Mouse (Mus musculus) heart, postnatal 0 days (tissue): ENCODE measurements at regions not wholly inside any gene's neighbourhood (a gene's known extent, or its start where the extent isn't known, plus 50 kb on each side); places are given as distances from the start of the nearest gene placed in this dataset.
"Not testable (repeated sequence)": the region's sequence is repeated elsewhere in the genome, so short reads cannot be mapped to it uniquely, and the experiment has no call there.

Source experiments
- ATAC-seq: fragments of 200-750 bp; cut with Nextera tagmentation; 2 replicates; pipeline ENCODE4 v1.8.0; 2017; ENCODE audit warnings: low read depth, moderate number of reproducible peaks, moderate library complexity; ENCODE audit not compliant: insufficient read depth
- DNase-seq: peaks from one replicate; pipeline ENCODE4 v3.0.0-alpha.2; 2016; ENCODE audit warnings: low spot score
- H3K27ac ChIP-seq: fragments of 300-500 bp; sonication (generic); 2 replicates; pipeline ENCODE4 v1.5.1; 2014; ENCODE audit warnings: low read depth, mild to moderate bottlenecking
- H3K27me3 ChIP-seq: fragments of 300-500 bp; sonication (generic); 2 replicates; pipeline ENCODE4 v1.6.1; 2014; ENCODE audit warnings: low read length, mixed read lengths; ENCODE audit not compliant: control insufficient read depth, insufficient read depth
- H3K36me3 ChIP-seq: fragments of 300-500 bp; sonication (generic); replicated peaks from 2 replicates; pipeline ENCODE4 v1.6.1; 2014; ENCODE audit warnings: low read length, mixed read lengths; ENCODE audit not compliant: control insufficient read depth, insufficient read depth
- H3K4me1 ChIP-seq: fragments of 300-500 bp; sonication (generic); 2 replicates; pipeline ENCODE4 v1.6.1; 2014; ENCODE audit warnings: antibody characterized with exemption; ENCODE audit not compliant: control insufficient read depth, insufficient read depth
- H3K4me2 ChIP-seq: fragments of 300-500 bp; sonication (generic); 2 replicates; pipeline ENCODE4 v1.6.1; 2014; ENCODE audit warnings: low read depth, mild to moderate bottlenecking, low read length, moderate library complexity
- H3K4me3 ChIP-seq: fragments of 300-500 bp; sonication (generic); 2 replicates; pipeline ENCODE4 v1.5.1; 2014; ENCODE audit warnings: low read depth, low read length
- H3K9ac ChIP-seq: fragments of 300-500 bp; sonication (generic); replicated peaks from 2 replicates; pipeline ENCODE4 v1.6.1; 2014; ENCODE audit warnings: low read depth, low read length, mixed read lengths
- H3K9me3 ChIP-seq: fragments of 300-500 bp; sonication (generic); replicated peaks from 2 replicates; pipeline ENCODE4 v1.6.1; 2016; ENCODE audit warnings: low read length; ENCODE audit not compliant: control insufficient read depth
- CTCF ChIP-seq: IDR thresholded peaks from 2 replicates; pipeline ENCODE4 v1.5.1; 2016; ENCODE audit warnings: antibody characterized with exemption, control low read depth, low read depth
- EP300 ChIP-seq: IDR thresholded peaks from 2 replicates; pipeline ENCODE4 v1.6.1; 2016; ENCODE audit warnings: antibody characterized with exemption, low read depth
- WGBS: fragments of 180-500 bp; shearing (Covaris S2); extraction: QIAGEN DNeasy Blood & Tissue Kit; methylation state at CpG from one replicate; pipeline ENCODE4 v1.1.7; 2014; 5-methylcytosine and 5-hydroxymethylcytosine counted together

DNA sequence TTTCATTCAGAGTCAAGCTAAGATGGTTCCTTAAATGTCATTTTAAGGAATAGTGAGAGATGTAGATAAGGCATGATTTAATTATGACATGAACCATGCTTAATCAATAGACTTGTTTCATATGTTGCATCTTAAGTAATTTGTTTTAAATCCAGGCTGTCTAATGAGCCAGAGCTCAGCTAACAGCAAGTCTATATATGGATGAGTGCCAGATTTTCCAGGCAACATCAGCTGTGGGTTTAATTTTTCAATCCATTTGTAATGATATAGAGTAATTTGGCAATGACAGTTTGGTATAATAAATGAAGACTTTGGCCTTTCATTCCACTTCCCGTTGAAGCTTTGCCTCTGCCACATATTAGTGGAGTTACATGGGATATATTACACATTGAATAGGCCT is 677.3 kb upstream of the Sorcs1 start:
- no peak for DNase-seq
- Histone ChIP-seq H3K4me3 (no peak overlapping the region), H3K4me2 (no peak overlapping the region), H3K9me3 (no peaks in the 10 kb centered on the region), H3K4me1 (no peaks in the 10 kb centered on the region), H3K9ac (no peak overlapping the region), H3K36me3 (no peaks in the 10 kb centered on the region), H3K27ac (no peak overlapping the region), H3K27me3 (no peaks in the 10 kb centered on the region)
- 77% methylated on average over 1 of the region's 1 CpGs for WGBS
- TF ChIP-seq EP300 = no peak
- no peak for TF ChIP-seq CTCF
- no peak for ATAC-seq

DNA sequence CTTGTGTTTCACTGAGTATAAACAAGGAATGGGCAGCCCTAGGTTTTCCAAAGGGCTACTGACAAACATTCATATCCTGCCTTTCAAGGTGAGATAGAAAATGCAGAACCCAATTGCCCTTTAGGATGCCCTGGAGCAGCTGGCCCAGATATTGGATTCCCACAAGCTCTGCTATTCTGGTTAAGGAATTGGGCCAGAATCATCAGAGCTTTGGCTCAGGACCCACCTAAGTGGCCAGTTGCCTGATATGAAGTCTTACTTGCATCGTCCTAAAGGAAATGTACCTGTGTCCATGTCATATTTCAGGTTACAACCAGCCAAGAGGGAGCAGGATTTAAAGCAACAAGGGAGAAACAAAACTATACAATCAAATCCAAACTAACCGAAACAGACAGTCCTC is 662.0 kb upstream of the Sorcs1 start:
- no peak for TF ChIP-seq CTCF
- no peak for TF ChIP-seq EP300
- Histone ChIP-seq H3K4me1 (no peaks in the 10 kb centered on the region), H3K4me3 (no peak overlapping the region), H3K4me2 (no peak overlapping the region), H3K36me3 (no peaks in the 10 kb centered on the region), H3K9me3 (no peaks in the 10 kb centered on the region), H3K9ac (no peak overlapping the region), H3K27me3 (no peaks in the 10 kb centered on the region), H3K27ac (no peak overlapping the region)
- no peak for ATAC-seq
- 81% methylated on average over 2 of the region's 2 CpGs for WGBS
- no peak for DNase-seq

DNA sequence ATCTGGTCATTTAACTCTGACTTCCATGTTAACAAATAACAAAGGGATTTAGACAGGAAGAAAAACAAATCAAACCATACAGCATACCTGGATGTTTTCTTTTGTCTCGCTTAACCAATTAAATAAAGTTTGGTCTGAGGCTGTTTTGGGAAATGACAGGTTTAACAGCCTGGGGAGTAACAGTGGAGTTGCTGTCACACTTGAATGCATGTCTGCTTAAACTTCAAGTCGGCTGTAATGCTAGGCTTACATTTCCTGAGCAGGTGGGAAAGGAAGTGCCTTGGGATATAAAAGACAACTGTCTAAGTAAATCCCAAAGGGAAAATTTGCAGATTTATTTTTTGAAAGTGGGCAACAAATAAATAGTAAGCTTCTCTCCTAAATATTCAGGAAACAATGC is 651.6 kb upstream of the Sorcs1 start:
- WGBS = 39% methylated on average over 2 of the region's 2 CpGs

DNA sequence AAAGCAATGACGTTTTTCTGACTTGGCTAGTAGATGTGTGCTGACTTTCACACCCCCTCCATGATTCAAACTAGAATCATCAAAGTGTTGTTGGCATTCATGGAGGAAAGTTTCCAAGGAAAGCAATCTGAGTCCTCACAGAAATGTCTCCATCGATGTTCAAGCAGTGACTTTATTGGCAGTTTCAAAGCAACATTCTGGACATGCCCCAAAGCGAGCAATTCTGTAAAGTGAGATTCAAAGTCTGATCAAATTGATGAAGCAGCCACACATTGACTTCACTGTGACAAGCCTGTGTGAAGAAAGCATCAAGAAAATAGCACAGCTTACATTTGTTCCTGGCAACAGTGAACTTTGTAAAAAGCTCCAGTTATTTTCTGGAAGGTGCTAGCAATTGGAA is 625.3 kb upstream of the Sorcs1 start:
- Histone ChIP-seq H3K36me3 (no peaks in the 10 kb centered on the region), H3K4me3 (no peak overlapping the region), H3K4me1 (no peaks in the 10 kb centered on the region), H3K4me2 (no peak overlapping the region), H3K9me3 (no peaks in the 10 kb centered on the region; the same call in 1 of the 2 replicates), H3K27ac (no peak overlapping the region), H3K9ac (no peak overlapping the region), H3K27me3 (no peaks in the 10 kb centered on the region)
- WGBS = 58% methylated on average over 3 of the region's 3 CpGs
- TF ChIP-seq CTCF (no peak), EP300 (no peak)
- no peak for ATAC-seq
- DNase-seq = no peak

More for the DNA sequence above, 651.6 kb upstream of the Sorcs1 start:
- Histone ChIP-seq H3K4me2 (no peak overlapping the region), H3K9me3 (no peaks in the 10 kb centered on the region), H3K4me1 (no peaks in the 10 kb centered on the region), H3K4me3 (no peak overlapping the region), H3K9ac (no peak overlapping the region), H3K27me3 (no peaks in the 10 kb centered on the region), H3K27ac (no peak overlapping the region), H3K36me3 (no peaks in the 10 kb centered on the region)
- no peak for ATAC-seq
- DNase-seq = no peak
- no peak for TF ChIP-seq CTCF
- no peak for TF ChIP-seq EP300

DNA sequence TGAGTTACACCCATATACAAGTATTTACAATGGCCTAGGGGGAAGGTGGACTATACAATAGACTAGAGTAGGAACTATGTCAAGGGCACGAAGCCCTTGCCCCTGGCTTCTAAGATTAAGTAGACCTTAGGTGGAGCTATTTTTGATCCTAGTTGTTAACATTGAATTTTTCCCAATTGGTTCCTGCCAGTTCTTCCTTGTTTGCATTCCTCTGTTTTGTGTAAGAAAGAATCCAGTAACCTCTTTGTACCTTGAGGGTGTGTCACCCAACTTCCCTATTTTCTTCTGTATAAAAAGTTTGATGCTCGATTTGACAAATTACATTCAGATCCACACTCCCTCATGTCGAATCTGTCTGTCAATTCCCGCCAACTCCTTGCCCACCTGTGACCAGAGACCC is 618.2 kb upstream of the Sorcs1 start:
- H3K27ac ChIP-seq, H3K27me3 ChIP-seq, H3K9me3 ChIP-seq, H3K4me3 ChIP-seq, H3K9ac ChIP-seq, H3K4me1 ChIP-seq, ATAC-seq, DNase-seq, H3K36me3 ChIP-seq, H3K4me2 ChIP-seq: not testable (repeated sequence)
- 74% methylated on average over 4 of the region's 4 CpGs for WGBS

- Histone ChIP-seq H3K4me2 (no peak overlapping the region), H3K4me3 (no peak overlapping the region), H3K9ac (no peak overlapping the region), H3K27me3 (no peaks in the 10 kb centered on the region), H3K27ac (no peak overlapping the region), H3K9me3 (no peaks in the 10 kb centered on the region), H3K4me1 (no peaks in the 10 kb centered on the region), H3K36me3 (no peaks in the 10 kb centered on the region)
- no peak for TF ChIP-seq CTCF
- TF ChIP-seq EP300 = no peak
- DNase-seq (no peak), ATAC-seq (no peak)
- 41% methylated on average over 4 of the region's 4 CpGs for WGBS
These were observed 590.6 kb upstream of the Sorcs1 start for GRCm38 (mm10) chr19:51268978-51269556.
